Mouse (Mus musculus) activated CD4-positive, CD25-positive, alpha-beta regulatory T cell, adult 4 months (primary cell): ENCODE results near the gene Tex45. TPM values are rescaled to one million over a fixed set of nuclear protein-coding genes. Genes with fewer than 3 reads are reported as not detected.

Source experiments
- polyA plus RNA-seq, 2 experiments: library from polyadenylated mRNA; unstranded; fragments of 100-300 nt; shearing (Covaris generic); gene quantifications; one replicate each; pipeline ENCODE4 v1.2.1; 2017

The Tex45 gene
- polyA plus RNA-seq, 2 experiments from 2014 or later, result not detected

Other genes starting within 250 kb of the Tex45 start
- 1 to 10 TPM; 5.9 to 7.4 TPM for gene Insr, start 191.2 kb upstream of the Tex45 start, polyA plus RNA-seq
- 10 to 100 TPM; 33.8 to 34.2 TPM for gene A430078G23Rik, start 117.4 kb upstream of the Tex45 start, polyA plus RNA-seq
- 10 to 100 TPM; 23.2 to 30.6 TPM for gene Arhgef18, start 77.9 kb upstream of the Tex45 start, polyA plus RNA-seq
- gene Pex11g, start 3.2 kb upstream of the Tex45 start, polyA plus RNA-seq, result 10 to 100 TPM; 10.9 to 15.4 TPM
- gene Zfp358, start 22.3 kb downstream of the Tex45 start, polyA plus RNA-seq, result 1 to 10 TPM in 1 of 2 experiments, under 1 TPM in 1; 0.97 to 1.0 TPM
- 10 to 100 TPM; 17.0 to 19.1 TPM for gene Mcoln1, start 29.6 kb downstream of the Tex45 start, polyA plus RNA-seq
- gene Pnpla6, start 44.5 kb downstream of the Tex45 start, polyA plus RNA-seq, result 10 to 100 TPM; 18.8 to 24.8 TPM
- not detected for gene C330021F23Rik, start 97.1 kb downstream of the Tex45 start, polyA plus RNA-seq
- not detected for gene Camsap3, start 116.4 kb downstream of the Tex45 start, polyA plus RNA-seq
- 10 to 100 TPM; 65.9 to 74.1 TPM for gene Xab2, start 150.5 kb downstream of the Tex45 start, polyA plus RNA-seq
- gene Pet100, start 150.7 kb downstream of the Tex45 start, polyA plus RNA-seq, result 100 to 1,000 TPM in 1 of 2 experiments, 10 to 100 TPM in 1; 95.4 to 145 TPM
- gene Pcp2, start 154.7 kb downstream of the Tex45 start, polyA plus RNA-seq, result not detected
- 100 to 1,000 TPM; 184 to 205 TPM for gene Stxbp2, start 160.1 kb downstream of the Tex45 start, polyA plus RNA-seq
- gene Retn, start 184.9 kb downstream of the Tex45 start, polyA plus RNA-seq, result not detected
- under 1 TPM in 1 of 2 experiments, not detected in 1; 0.43 TPM for gene Mcemp1, start 194.9 kb downstream of the Tex45 start, polyA plus RNA-seq
- gene Fcor, start 201.5 kb downstream of the Tex45 start, polyA plus RNA-seq, result not detected
- gene Trappc5, start 205.4 kb downstream of the Tex45 start, polyA plus RNA-seq, result 10 to 100 TPM; 24.9 to 27.7 TPM
- 1 to 10 TPM in 1 of 2 experiments, under 1 TPM in 1; 0.77 to 5.1 TPM for gene Fcer2a, start 223.3 kb downstream of the Tex45 start, polyA plus RNA-seq
- gene Clec4g, start 249.8 kb downstream of the Tex45 start, polyA plus RNA-seq, result not detected